Mouse (Mus musculus): ENCODE measurements at regions not wholly inside any gene's neighbourhood (a gene's known extent, or its start where the extent isn't known, plus 50 kb on each side); places are given as distances from the start of the nearest gene placed in this dataset.

GRCm38 (mm10) chr7:68686396-68687139 is 62.5 kb downstream of the Arrdc4 start:
- no peak for DNase-seq (ENCODE audit: low spot score in 2 of 2)

GRCm38 (mm10) chr7:68682929-68683643 is 66.0 kb downstream of the Arrdc4 start:
- no peak for DNase-seq (ENCODE audit: low spot score in 2 of 2)

GRCm38 (mm10) chr7:68682318-68682728 is 66.7 kb downstream of the Arrdc4 start:
- DNase-seq (ENCODE audit: low spot score in 2 of 2) = no peak

GRCm38 (mm10) chr7:68679770-68680169 is 69.3 kb downstream of the Arrdc4 start:
- no peak for DNase-seq (ENCODE audit: low spot score in 2 of 2)

- DNase-seq (ENCODE audit: low spot score in 2 of 2) = no peak
Observed at GRCm38 (mm10) chr7:68667790-68668732, 81.0 kb downstream of the Arrdc4 start.

- peak; percentile 8 to 10 for DNase-seq (ENCODE audit: low spot score in 2 of 2)
Observed at GRCm38 (mm10) chr7:68667215-68667614, 81.8 kb downstream of the Arrdc4 start.

- no peak for DNase-seq (ENCODE audit: low spot score in 2 of 2)
Observed at GRCm38 (mm10) chr7:68656354-68656753, 92.7 kb downstream of the Arrdc4 start.

GRCm38 (mm10) chr7:68653534-68653933 is 95.5 kb downstream of the Arrdc4 start:
- no peak for DNase-seq (ENCODE audit: low spot score in 2 of 2)

- no peak for DNase-seq (ENCODE audit: low spot score in 2 of 2)
Observed at GRCm38 (mm10) chr7:68651418-68651817, 97.6 kb downstream of the Arrdc4 start.

GRCm38 (mm10) chr7:68637556-68638215 is 111.4 kb downstream of the Arrdc4 start:
- DNase-seq (ENCODE audit: low spot score in 2 of 2) = no peak

- DNase-seq (ENCODE audit: low spot score in 2 of 2) = no peak
Observed at GRCm38 (mm10) chr7:68621080-68621479, 128.0 kb downstream of the Arrdc4 start.

GRCm38 (mm10) chr7:68610499-68610898 is 138.5 kb downstream of the Arrdc4 start:
- no peak for DNase-seq (ENCODE audit: low spot score in 2 of 2)

- no peak for DNase-seq (ENCODE audit: low spot score in 2 of 2)
Observed at GRCm38 (mm10) chr7:68607170-68607569, 141.9 kb downstream of the Arrdc4 start.

GRCm38 (mm10) chr7:68606278-68606677 is 142.8 kb downstream of the Arrdc4 start:
- no peak for DNase-seq (ENCODE audit: low spot score in 2 of 2)

- DNase-seq (ENCODE audit: low spot score in 2 of 2) = no peak
Observed at GRCm38 (mm10) chr7:68603711-68604110, 145.3 kb downstream of the Arrdc4 start.

- no peak for DNase-seq (ENCODE audit: low spot score in 2 of 2)
Observed at GRCm38 (mm10) chr7:68602003-68602402, 147.0 kb downstream of the Arrdc4 start.

GRCm38 (mm10) chr7:68594017-68594386 is 155.0 kb downstream of the Arrdc4 start:
- DNase-seq (ENCODE audit: low spot score in 2 of 2) = no peak

GRCm38 (mm10) chr7:68593344-68594016 is 155.6 kb downstream of the Arrdc4 start:
- DNase-seq (ENCODE audit: low spot score in 2 of 2) = no peak

- DNase-seq (ENCODE audit: low spot score in 2 of 2) = no peak
Observed at GRCm38 (mm10) chr7:68582540-68583325, 166.3 kb downstream of the Arrdc4 start.

- DNase-seq (ENCODE audit: low spot score in 2 of 2) = peak; percentile 59 to 66
Observed at GRCm38 (mm10) chr7:68580650-68581049, 168.4 kb downstream of the Arrdc4 start.

Measured in left cerebral cortex, adult 18-20 months (tissue).